Mouse (Mus musculus) kidney, adult 2 months (tissue): ENCODE data around the gene Tasp1.

Experiments used
- CTCF ChIP-seq: fragments of 200-500 bp; conservative IDR thresholded peaks from 2 replicates; pipeline ENCODE4 v1.5.1; 2011; ENCODE audit warnings: low read depth, mild to moderate bottlenecking, control low read depth, low read length, moderate library complexity, mixed read lengths; ENCODE audit not compliant: insufficient read depth, insufficient read length
- POLR2A ChIP-seq: fragments of 200-500 bp; IDR thresholded peaks from one replicate; pipeline ENCODE4 v1.6.1; 2011; ENCODE audit warnings: low read depth, low read length, control low read depth

GRCm38 (mm10) chr2:139919757-139920156, 146.8 kb downstream of the Tasp1 start:
- TF ChIP-seq POLR2A (no peak), CTCF (no peak)
